Mouse (Mus musculus) cerebellum, adult 2 months (tissue): ENCODE measurements around the gene Lrrc63.

ENCODE experiments used
- CTCF ChIP-seq: fragments of 200-500 bp; IDR thresholded peaks from 2 replicates; pipeline ENCODE4 v1.5.1; 2011; ENCODE audit warnings: low read depth, mild to moderate bottlenecking, control low read depth, low read length, moderate library complexity, borderline replicate concordance; ENCODE audit not compliant: insufficient read depth
- POLR2A ChIP-seq: fragments of 200-500 bp; IDR thresholded peaks from 2 replicates; pipeline ENCODE4 v1.6.1; 2011; ENCODE audit warnings: low read length, control low read depth, borderline replicate concordance; ENCODE audit not compliant: insufficient read depth

- TF ChIP-seq POLR2A, result no peak
- no peak for TF ChIP-seq CTCF
Observed at GRCm38 (mm10) chr14:75068430-75069112, 62.1 kb downstream of the Lrrc63 start.
